25 mouse cellular contexts compared by ENCODE assay signal in the genomic region with DNA sequence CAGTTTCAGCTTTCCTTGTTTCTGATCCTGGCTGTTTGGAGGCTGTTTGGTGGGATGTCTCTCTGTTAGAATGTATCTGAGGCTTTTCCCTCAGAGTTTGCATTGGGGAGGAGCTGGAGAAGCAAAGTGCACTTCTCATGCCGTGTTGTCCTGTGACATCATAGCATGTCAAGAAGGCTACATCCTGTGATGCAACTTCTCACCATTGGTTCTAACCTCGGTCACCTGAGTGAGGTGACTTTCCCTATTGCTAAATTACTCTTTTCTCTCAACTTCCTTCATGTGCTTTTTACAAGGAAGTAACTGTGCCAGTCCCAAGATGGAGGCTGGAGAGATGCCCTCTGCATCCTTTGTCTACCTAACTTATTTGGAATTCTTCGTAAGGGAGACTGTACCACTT. TPM values are rescaled to one million over a fixed set of nuclear protein-coding genes. Genes with fewer than 3 reads are reported as not detected.
DNase-seq lines count a peak whose midpoint lies in the region; ATAC-seq and TF ChIP-seq lines count a peak whose summit lies in the region.
"Had no signal": no experiment of that assay in that cellular context is flagged by ENCODE, and none has a peak within 500 bp of the region (broad histone marks: within the 10 kb centered on the region; RNA-seq: fewer than 3 reads in every experiment).

No protein-coding gene starts in this region.

- H3K4me1 ChIP-seq in liver, embryonic 11.5 days (replicated peaks; ENCODE audit: control insufficient read depth, insufficient read depth, low read length) = no peaks in the 10 kb centered on the region
- H3K4me1 ChIP-seq in liver, postnatal 0 days (ENCODE audit: insufficient read depth) = no peaks in the 10 kb centered on the region
- H3K4me1 ChIP-seq in megakaryocyte, embryonic 14.5 days = peaks cover 17% of the 10 kb centered on the region
- H3K4me1 ChIP-seq: embryonic facial prominence, embryonic 10.5 days; embryonic facial prominence, embryonic 12.5 days had no signal

- H3K4me3 ChIP-seq in liver, embryonic 11.5 days (ENCODE audit: low read depth, low read length) = no peak overlapping the region
- H3K4me3 ChIP-seq in liver, postnatal 0 days (ENCODE audit: low read depth, low read length) = no peak overlapping the region
- peak overlapping the region; percentile 30 for H3K4me3 ChIP-seq in megakaryocyte, embryonic 14.5 days (replicated peaks)
- H3K4me3 ChIP-seq: embryonic facial prominence, embryonic 10.5 days; embryonic facial prominence, embryonic 12.5 days; forebrain, embryonic 13.5 days had no signal

- ATAC-seq in liver, embryonic 11.5 days (replicated peaks; ENCODE audit: low FRiP score) = no peak
- no peak for ATAC-seq in liver, postnatal 0 days
- ATAC-seq in granulocyte monocyte progenitor cell, adult 5-6 weeks (replicated peaks; ENCODE audit: poor library complexity, severe bottlenecking) = peak; percentile 40
- ATAC-seq: activated CD4-positive, CD25-positive, alpha-beta regulatory T cell, adult 4 months; CD4-positive, CD25-positive, alpha-beta regulatory T cell, adult 4 months; forebrain, embryonic 13.5 days; Patski had no signal

- no peaks in the 10 kb centered on the region for H3K36me3 ChIP-seq in liver, embryonic 11.5 days (ENCODE audit: control insufficient read depth, insufficient read depth, low read length)
- no peaks in the 10 kb centered on the region for H3K36me3 ChIP-seq in liver, postnatal 0 days (replicated peaks; ENCODE audit: insufficient read depth, low read length)
- H3K36me3 ChIP-seq in megakaryocyte, embryonic 14.5 days (replicated peaks; ENCODE audit: low read length) = no peaks in the 10 kb centered on the region
- H3K36me3 ChIP-seq: embryonic facial prominence, embryonic 10.5 days; embryonic facial prominence, embryonic 12.5 days; G1E had no signal

- H3K9ac ChIP-seq in liver, embryonic 11.5 days (ENCODE audit: low read depth, low read length) = no peak overlapping the region
- no peak overlapping the region for H3K9ac ChIP-seq in liver, postnatal 0 days (replicated peaks)
- H3K9ac ChIP-seq: embryonic facial prominence, embryonic 12.5 days; forebrain, embryonic 13.5 days had no signal

- no peak overlapping the region for H3K4me2 ChIP-seq in liver, embryonic 11.5 days
- H3K4me2 ChIP-seq in liver, postnatal 0 days (ENCODE audit: low read depth, low read length) = no peak overlapping the region
- H3K4me2 ChIP-seq: embryonic facial prominence, embryonic 12.5 days; forebrain, embryonic 13.5 days had no signal

- no peaks in the 10 kb centered on the region for H3K9me3 ChIP-seq in liver, embryonic 11.5 days (ENCODE audit: control insufficient read depth, low read length)
- no peaks in the 10 kb centered on the region for H3K9me3 ChIP-seq in liver, postnatal 0 days (ENCODE audit: low read length)
- H3K9me3 ChIP-seq in megakaryocyte, embryonic 14.5 days = peaks cover 8% of the 10 kb centered on the region
- H3K9me3 ChIP-seq: embryonic facial prominence, embryonic 10.5 days; embryonic facial prominence, embryonic 12.5 days; forebrain, embryonic 13.5 days; G1E had no signal

- H3K27ac ChIP-seq in liver, embryonic 11.5 days (ENCODE audit: low read depth, low read length) = no peak overlapping the region
- no peak overlapping the region for H3K27ac ChIP-seq in liver, postnatal 0 days (ENCODE audit: low read depth)
- H3K27ac ChIP-seq: embryonic facial prominence, embryonic 10.5 days; embryonic facial prominence, embryonic 12.5 days; forebrain, embryonic 13.5 days had no signal

- TF ChIP-seq CTCF in liver, postnatal 0 days (IDR thresholded peaks at IDR 0.05; ENCODE audit: low read depth) = no peak

- peak; percentile 64 for DNase-seq in heart, adult 11 months
- DNase-seq in heart, adult 8-10 months (ENCODE audit: low spot score) = no peak
- DNase-seq in liver, embryonic 11.5 days (ENCODE audit: low spot score) = peak; percentile 20
- no peak for DNase-seq in liver, postnatal 0 days
- no peak for DNase-seq in thymus, postnatal 36 days
- no peak for DNase-seq in right cerebral cortex, postnatal 10 days (ENCODE audit: low spot score in 2 of 2)
- DNase-seq: adrenal gland, adult 8-10 months; adrenal gland, postnatal 14 days; adrenal gland, postnatal 36 days; B cell, adult 2 months; cerebellum, adult 11-12 months; cerebellum, adult 2 months; cerebellum, adult 9-10 months; cerebellum, postnatal 10 days; cerebellum, postnatal 25 days had no signal

- no peak for TF ChIP-seq EP300 in liver, postnatal 0 days (IDR thresholded peaks at IDR 0.05; ENCODE audit: low read depth)

- WGBS in liver, embryonic 11.5 days = 84% methylated on average over 3 of the region's 3 CpGs
- WGBS in liver, postnatal 0 days (ENCODE audit: insufficient replicate concordance) = 67% methylated on average over 3 of the region's 3 CpGs

- no peaks in the 10 kb centered on the region for H3K27me3 ChIP-seq in liver, embryonic 11.5 days (replicated peaks; ENCODE audit: control insufficient read depth, insufficient read depth, low read length)
- no peaks in the 10 kb centered on the region for H3K27me3 ChIP-seq in liver, postnatal 0 days (ENCODE audit: insufficient read depth, low read length)
- H3K27me3 ChIP-seq in megakaryocyte, embryonic 14.5 days (replicated peaks) = peaks cover 8% of the 10 kb centered on the region
- H3K27me3 ChIP-seq: CH12.LX; forebrain, embryonic 13.5 days had no signal

RNA-seq across cellular contexts. Expression of gene Alg2, which starts 25.6 kb away (rescaled TPM):
- total RNA-seq in heart, adult 8-10 months (2022) = 1 to 10 TPM; 5.5 to 6.7 (median 5.7) TPM
- 44.5 and 46.3 TPM in 2 replicates for polyA plus RNA-seq in liver, embryonic 11.5 days (2014; fragmentation: Nextera tagmentation; extraction: Ambion mirVana)
- polyA plus RNA-seq in liver, postnatal 0 days (2015; fragmentation: Nextera tagmentation; extraction: Ambion mirVana) = 8.2 and 8.7 TPM in 2 replicates
- total RNA-seq in granulocyte monocyte progenitor cell, adult 5-6 weeks (2014; fragmentation: Nextera tagmentation) = 37.3 and 49.6 TPM in 2 replicates
- 18.8 and 21.5 TPM in 2 replicates for total RNA-seq in granulocyte monocyte progenitor cell, adult 5-6 weeks (2017)
- 0.54 and 7.1 TPM in 2 replicates for polyA plus RNA-seq in megakaryocyte, embryonic 14.5 days (2012; ENCODE audit: insufficient read depth, low replicate concordance)

RNA-seq across cellular contexts. Expression of gene Sec61b, which starts 25.9 kb away (rescaled TPM):
- total RNA-seq in heart, adult 8-10 months (2022) = 10 to 100 TPM; 19.1 to 25.0 (median 19.2) TPM
- polyA plus RNA-seq in liver, embryonic 11.5 days (2014; fragmentation: Nextera tagmentation; extraction: Ambion mirVana) = 373 and 390 TPM in 2 replicates
- 181 and 189 TPM in 2 replicates for polyA plus RNA-seq in liver, postnatal 0 days (2015; fragmentation: Nextera tagmentation; extraction: Ambion mirVana)
- 823 and 839 TPM in 2 replicates for total RNA-seq in granulocyte monocyte progenitor cell, adult 5-6 weeks (2014; fragmentation: Nextera tagmentation)
- 356 and 361 TPM in 2 replicates for total RNA-seq in granulocyte monocyte progenitor cell, adult 5-6 weeks (2017)
- polyA plus RNA-seq in megakaryocyte, embryonic 14.5 days (2012; ENCODE audit: insufficient read depth, low replicate concordance) = 360 and 636 TPM in 2 replicates

Comparison
In these comparisons a context has a peak if more than half of its experiments do, and no peak if none do; other contexts are left out.
1. DNase-seq: peak in heart, adult 11 months (single experiment) and liver, embryonic 11.5 days (single experiment); none in heart, adult 8-10 months (single experiment), liver, postnatal 0 days (single experiment), thymus, postnatal 36 days (0 of 2) and right cerebral cortex, postnatal 10 days (0 of 2).